In the genomic region with DNA sequence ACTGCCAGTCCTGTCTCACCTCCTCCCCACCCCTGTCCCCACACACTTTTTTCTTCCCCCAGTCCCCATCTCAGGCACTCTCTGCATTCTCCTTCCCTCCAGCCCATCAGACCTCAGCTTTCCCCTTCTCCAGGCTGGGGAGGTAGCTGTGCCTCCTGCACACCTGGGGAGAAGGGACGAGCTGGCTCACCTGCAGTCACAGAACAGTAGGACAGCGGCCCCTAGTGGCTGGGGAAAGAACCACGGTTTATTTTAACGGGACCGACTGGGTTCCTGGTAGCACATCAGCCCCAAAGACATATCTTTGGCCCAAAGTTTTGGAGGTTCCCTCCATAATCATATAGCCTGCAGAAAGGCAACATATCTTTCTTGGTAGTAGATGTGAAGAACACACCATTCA, we compare ENCODE assay signal across 8 mouse cellular contexts. TPM values are rescaled to one million over a fixed set of nuclear protein-coding genes. Genes with fewer than 3 reads are reported as not detected.
DNase-seq lines count a peak whose midpoint lies in the region; ATAC-seq and TF ChIP-seq lines count a peak whose summit lies in the region.

No protein-coding gene starts in this region.

- no peak overlapping the region for H3K9ac ChIP-seq in liver, embryonic 12.5 days
- H3K9ac ChIP-seq in hindbrain, postnatal 0 days (replicated peaks; ENCODE audit: low read length) = no peak overlapping the region
- H3K9ac ChIP-seq in liver, embryonic 13.5 days = no peak overlapping the region

- no peak for ATAC-seq in liver, embryonic 12.5 days
- no peak for ATAC-seq in hindbrain, postnatal 0 days
- no peak for ATAC-seq in liver, embryonic 13.5 days (ENCODE audit: low read depth)

- H3K27me3 ChIP-seq in liver, embryonic 12.5 days (replicated peaks) = peaks cover 74% of the 10 kb centered on the region
- no peaks in the 10 kb centered on the region for H3K27me3 ChIP-seq in hindbrain, postnatal 0 days (ENCODE audit: insufficient read depth, low read length)
- H3K27me3 ChIP-seq in liver, embryonic 13.5 days = peaks cover 47% of the 10 kb centered on the region

- H3K36me3 ChIP-seq in liver, embryonic 12.5 days = no peaks in the 10 kb centered on the region
- no peaks in the 10 kb centered on the region for H3K36me3 ChIP-seq in hindbrain, postnatal 0 days (ENCODE audit: insufficient read depth, low read length)
- no peaks in the 10 kb centered on the region for H3K36me3 ChIP-seq in liver, embryonic 13.5 days

- H3K4me1 ChIP-seq in liver, embryonic 12.5 days = peaks cover 10% of the 10 kb centered on the region
- H3K4me1 ChIP-seq in hindbrain, postnatal 0 days (ENCODE audit: insufficient read depth, low read length) = no peaks in the 10 kb centered on the region; the same call in 1 of the 2 replicates
- H3K4me1 ChIP-seq in liver, embryonic 13.5 days (replicated peaks) = peaks cover 7% of the 10 kb centered on the region

- H3K27ac ChIP-seq in liver, embryonic 12.5 days = no peak overlapping the region
- no peak overlapping the region for H3K27ac ChIP-seq in hindbrain, postnatal 0 days
- no peak overlapping the region for H3K27ac ChIP-seq in liver, embryonic 13.5 days

- DNase-seq in liver (peak; percentile 79), R1 (ENCODE audit: low read depth, low spot score) (peak; percentile 77)
- peak; percentile 67 to 75 for DNase-seq in cerebellum, postnatal 4 days (ENCODE audit: low spot score in 2 of 2)
- DNase-seq in hindbrain, postnatal 0 days (ENCODE audit: low spot score) = peak; percentile 76
- peak; percentile 55 for DNase-seq in liver, embryonic 13.5 days
- DNase-seq in right cerebral cortex, postnatal 10 days (ENCODE audit: low spot score in 2 of 2) = peak; percentile 71 to 82
- peak; percentile 65 for DNase-seq in urinary bladder, postnatal 10 days (ENCODE audit: low spot score)

- H3K4me2 ChIP-seq in liver, embryonic 12.5 days = no peak overlapping the region
- no peak overlapping the region for H3K4me2 ChIP-seq in hindbrain, postnatal 0 days (ENCODE audit: low read depth, low read length)
- no peak overlapping the region for H3K4me2 ChIP-seq in liver, embryonic 13.5 days

- TF ChIP-seq CTCF in hindbrain, postnatal 0 days (IDR thresholded peaks at IDR 0.05; ENCODE audit: low read depth) = peak; percentile 91

- WGBS in liver, embryonic 12.5 days (ENCODE audit: insufficient replicate concordance) = 4% methylated on average over 5 of the region's 5 CpGs
- 2% methylated on average over 5 of the region's 5 CpGs for WGBS in hindbrain, postnatal 0 days
- 2% methylated on average over 5 of the region's 5 CpGs for WGBS in liver, embryonic 13.5 days (ENCODE audit: insufficient replicate concordance)

- no peak overlapping the region for H3K4me3 ChIP-seq in liver, embryonic 12.5 days
- H3K4me3 ChIP-seq in hindbrain, postnatal 0 days (ENCODE audit: low read length) = no peak overlapping the region
- H3K4me3 ChIP-seq in liver, embryonic 13.5 days (replicated peaks) = no peak overlapping the region

- H3K9me3 ChIP-seq in liver, embryonic 12.5 days (replicated peaks) = no peaks in the 10 kb centered on the region
- no peaks in the 10 kb centered on the region for H3K9me3 ChIP-seq in hindbrain, postnatal 0 days (ENCODE audit: low read length)
- no peaks in the 10 kb centered on the region for H3K9me3 ChIP-seq in liver, embryonic 13.5 days (replicated peaks)

RNA-seq across cellular contexts. Expression of gene Adgrl1, which starts 6.0 kb away (rescaled TPM):
- polyA plus RNA-seq in liver, embryonic 12.5 days (2016; fragmentation: Nextera tagmentation; extraction: Ambion mirVana) = 4.9 and 5.3 TPM in 2 replicates
- 393 and 469 TPM in 2 replicates for total RNA-seq in hindbrain, postnatal 0 days (2014; rRNA removed)
- polyA plus RNA-seq in hindbrain, postnatal 0 days (2015; fragmentation: Nextera tagmentation; extraction: Ambion mirVana) = 54.2 and 54.6 TPM in 2 replicates
- polyA plus RNA-seq in liver, embryonic 13.5 days (2015; fragmentation: Nextera tagmentation; extraction: Ambion mirVana) = 1.5 and 1.7 TPM in 2 replicates
